Mouse (Mus musculus) small intestine, adult 2 months (tissue): ENCODE measurements around the gene Msi2.

ENCODE experiments used
- CTCF ChIP-seq: fragments of 200-500 bp; IDR thresholded peaks from 2 replicates; pipeline ENCODE4 v1.5.1; 2012; ENCODE audit warnings: low read depth, mild to moderate bottlenecking, control low read depth, inconsistent platforms, low read length, moderate library complexity, mixed read lengths; ENCODE audit not compliant: insufficient replicate concordance, insufficient read length; ENCODE audit errors: extremely low read depth
- POLR2A ChIP-seq: fragments of 200-500 bp; IDR thresholded peaks from 2 replicates; pipeline ENCODE4 v1.6.1; 2012; ENCODE audit warnings: low read depth, mild to moderate bottlenecking, control low read depth, inconsistent platforms, low read length, moderate library complexity

GRCm38 (mm10) chr11:88328813-88329595 is 389.3 kb downstream of the Msi2 start:
- no peak for TF ChIP-seq CTCF
- TF ChIP-seq POLR2A = no peak
